Mouse (Mus musculus) intestine, postnatal 0 days (tissue): ENCODE measurements at regions not wholly inside any gene's neighbourhood (a gene's known extent, or its start where the extent isn't known, plus 50 kb on each side); places are given as distances from the start of the nearest gene placed in this dataset.
"Not testable (repeated sequence)": the region's sequence is repeated elsewhere in the genome, so short reads cannot be mapped to it uniquely, and the experiment has no call there.

Experiments
- ATAC-seq: fragments of 200-750 bp; cut with Nextera tagmentation; 2 replicates; pipeline ENCODE4 v1.8.0; 2017; ENCODE audit warnings: mild to moderate bottlenecking, moderate TSS enrichment, moderate library complexity
- H3K27ac ChIP-seq: fragments of 300-500 bp; sonication (generic); 2 replicates; pipeline ENCODE4 v1.5.1; 2014; ENCODE audit warnings: mild to moderate bottlenecking, low read depth, low read length, moderate library complexity
- H3K27me3 ChIP-seq: fragments of 300-500 bp; sonication (generic); replicated peaks from 2 replicates; pipeline ENCODE4 v1.6.1; 2014; ENCODE audit warnings: low read length, mixed read lengths; ENCODE audit not compliant: control insufficient read depth, insufficient read depth
- H3K36me3 ChIP-seq: fragments of 300-500 bp; sonication (generic); 2 replicates; pipeline ENCODE4 v1.6.1; 2014; ENCODE audit warnings: mild to moderate bottlenecking, moderate library complexity; ENCODE audit not compliant: control insufficient read depth, insufficient read depth
- H3K4me1 ChIP-seq: fragments of 300-500 bp; sonication (generic); replicated peaks from 2 replicates; pipeline ENCODE4 v1.6.1; 2014; ENCODE audit warnings: antibody characterized with exemption, low read length, mixed read lengths; ENCODE audit not compliant: control insufficient read depth, insufficient read depth
- H3K4me2 ChIP-seq: fragments of 300-500 bp; sonication (generic); replicated peaks from 2 replicates; pipeline ENCODE4 v1.6.1; 2014; ENCODE audit warnings: low read depth, mild to moderate bottlenecking, moderate library complexity
- H3K4me3 ChIP-seq: fragments of 300-500 bp; sonication (generic); 2 replicates; pipeline ENCODE4 v1.5.1; 2014; ENCODE audit warnings: low read depth, low read length
- H3K9ac ChIP-seq: fragments of 300-500 bp; sonication (generic); 2 replicates; pipeline ENCODE4 v1.6.1; 2014; ENCODE audit warnings: mild to moderate bottlenecking, low read depth, low read length
- H3K9me3 ChIP-seq: fragments of 300-500 bp; sonication (generic); 2 replicates; pipeline ENCODE4 v1.6.1; 2016; ENCODE audit warnings: mixed run types; ENCODE audit not compliant: control insufficient read depth
- CTCF ChIP-seq: sonication (generic); IDR thresholded peaks from 2 replicates; pipeline ENCODE4 v1.5.1; 2016; ENCODE audit warnings: low read depth, mild to moderate bottlenecking, control low read depth, antibody characterized with exemption, moderate library complexity
- WGBS: fragments of 180-500 bp; shearing (Covaris S2); extraction: QIAGEN DNeasy Blood & Tissue Kit; methylation state at CpG from one replicate; pipeline ENCODE4 v1.1.7; 2014; 5-methylcytosine and 5-hydroxymethylcytosine counted together

DNA sequence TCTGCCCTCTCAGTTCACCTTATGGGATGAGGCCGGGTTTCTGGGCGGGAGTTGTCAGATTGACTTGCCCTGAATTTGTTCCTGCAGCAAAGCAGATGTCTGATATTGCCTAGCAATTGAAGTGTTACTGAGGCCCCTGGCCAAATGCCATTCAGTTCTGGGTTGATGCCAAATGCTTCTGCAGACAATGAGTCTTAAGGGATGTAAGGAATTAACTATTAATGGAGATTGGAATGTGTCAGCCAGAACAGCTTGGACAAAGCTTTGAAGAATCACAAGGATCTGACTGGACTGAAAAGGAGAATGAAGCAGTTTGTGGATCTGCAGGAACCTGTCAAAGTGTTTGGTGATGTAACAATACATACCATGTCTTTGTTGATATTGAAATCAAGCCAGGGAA lies 140.7 kb upstream of the Cldn34b3 start:
- Histone ChIP-seq H3K27ac (no peak overlapping the region), H3K27me3 (no peaks in the 10 kb centered on the region), H3K36me3 (no peaks in the 10 kb centered on the region), H3K4me2 (no peak overlapping the region), H3K9ac (no peak overlapping the region), H3K4me1 (no peaks in the 10 kb centered on the region), H3K4me3 (no peak overlapping the region), H3K9me3 (no peaks in the 10 kb centered on the region)
- ATAC-seq: no peak
- WGBS: 64% methylated on average over 2 of the region's 2 CpGs
- TF ChIP-seq CTCF: no peak

GRCm38 (mm10) chrX:76137729-76138128 lies 126.4 kb upstream of the Cldn34b3 start:
- Histone ChIP-seq H3K4me1 (no peaks in the 10 kb centered on the region), H3K27me3 (no peaks in the 10 kb centered on the region), H3K27ac (no peak overlapping the region), H3K36me3 (no peaks in the 10 kb centered on the region), H3K4me2 (no peak overlapping the region), H3K9ac (no peak overlapping the region), H3K4me3 (no peak overlapping the region), H3K9me3 (no peaks in the 10 kb centered on the region)
- WGBS: 36% methylated on average over 2 of the region's 2 CpGs
- no peak for TF ChIP-seq CTCF
- no peak for ATAC-seq

- ATAC-seq: no peak
- Histone ChIP-seq H3K27me3 (no peaks in the 10 kb centered on the region), H3K27ac (no peak overlapping the region), H3K36me3 (no peaks in the 10 kb centered on the region), H3K9me3 (no peaks in the 10 kb centered on the region), H3K4me2 (no peak overlapping the region), H3K9ac (no peak overlapping the region), H3K4me1 (no peaks in the 10 kb centered on the region), H3K4me3 (no peak overlapping the region)
- 84% methylated on average over 2 of the region's 2 CpGs for WGBS
- TF ChIP-seq CTCF: no peak
Observed at GRCm38 (mm10) chrX:76141022-76141421, 123.1 kb upstream of the Cldn34b3 start.

- not testable (repeated sequence) for ATAC-seq, H3K9me3 ChIP-seq, H3K4me2 ChIP-seq, H3K4me1 ChIP-seq, H3K4me3 ChIP-seq, H3K27me3 ChIP-seq, H3K36me3 ChIP-seq, H3K9ac ChIP-seq, H3K27ac ChIP-seq
- 78% methylated on average over 2 of the region's 2 CpGs for WGBS
Observed at GRCm38 (mm10) chrX:76174806-76175205, 89.3 kb upstream of the Cldn34b3 start.

DNA sequence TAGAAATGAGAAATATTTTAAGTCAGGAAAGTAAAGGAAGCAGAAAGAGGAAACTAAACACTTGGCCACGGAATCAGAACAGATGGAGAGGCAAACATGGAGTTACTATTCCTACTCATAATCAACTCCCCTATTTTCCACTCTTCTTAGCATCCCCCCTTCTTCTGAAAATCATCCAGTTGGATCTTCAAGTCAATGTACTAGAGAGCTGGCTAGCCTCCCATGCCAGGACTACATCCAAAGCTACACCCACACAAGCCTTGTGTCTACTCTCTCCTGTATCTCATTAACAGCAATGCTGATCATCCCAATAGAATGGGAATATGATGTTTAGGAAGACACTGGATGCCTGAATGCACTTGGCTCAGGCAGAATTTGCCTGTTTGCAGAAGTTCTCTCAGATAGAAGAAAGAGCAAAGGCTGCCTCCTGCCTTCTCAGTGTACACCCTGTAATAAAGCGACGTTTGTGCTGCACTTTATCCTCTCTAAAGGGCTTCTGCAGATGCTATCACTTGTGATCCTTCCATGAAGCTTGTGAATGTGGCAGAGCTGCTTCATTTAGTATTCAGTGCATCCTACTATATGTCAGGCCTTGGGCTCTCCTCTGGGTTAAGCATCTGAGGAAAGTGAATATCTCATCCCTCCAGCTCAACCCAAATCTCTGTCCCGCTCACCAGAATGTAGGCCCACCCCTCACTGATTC lies 82.5 kb upstream of the Cldn34b3 start:
- no peaks in the 10 kb centered on the region for H3K36me3 ChIP-seq
- no peak overlapping the region for H3K9ac ChIP-seq
- H3K4me3 ChIP-seq: no peak overlapping the region
- no peaks in the 10 kb centered on the region for H3K4me1 ChIP-seq
- no peaks in the 10 kb centered on the region for H3K9me3 ChIP-seq
- no peaks in the 10 kb centered on the region for H3K27me3 ChIP-seq
- H3K4me2 ChIP-seq: no peak overlapping the region
- TF ChIP-seq CTCF: no peak
- 78% methylated on average over 4 of the region's 4 CpGs for WGBS
- H3K27ac ChIP-seq: no peak overlapping the region
- no peak for ATAC-seq

GRCm38 (mm10) chrX:76200607-76201006 lies 63.5 kb upstream of the Cldn34b3 start:
- Histone ChIP-seq H3K4me3 (no peak overlapping the region), H3K9me3 (no peaks in the 10 kb centered on the region), H3K9ac (no peak overlapping the region), H3K27me3 (no peaks in the 10 kb centered on the region), H3K4me2 (no peak overlapping the region), H3K36me3 (no peaks in the 10 kb centered on the region), H3K27ac (no peak overlapping the region), H3K4me1 (no peaks in the 10 kb centered on the region)
- TF ChIP-seq CTCF: no peak
- ATAC-seq: no peak
- WGBS: 41% methylated on average over 1 of the region's 1 CpGs

DNA sequence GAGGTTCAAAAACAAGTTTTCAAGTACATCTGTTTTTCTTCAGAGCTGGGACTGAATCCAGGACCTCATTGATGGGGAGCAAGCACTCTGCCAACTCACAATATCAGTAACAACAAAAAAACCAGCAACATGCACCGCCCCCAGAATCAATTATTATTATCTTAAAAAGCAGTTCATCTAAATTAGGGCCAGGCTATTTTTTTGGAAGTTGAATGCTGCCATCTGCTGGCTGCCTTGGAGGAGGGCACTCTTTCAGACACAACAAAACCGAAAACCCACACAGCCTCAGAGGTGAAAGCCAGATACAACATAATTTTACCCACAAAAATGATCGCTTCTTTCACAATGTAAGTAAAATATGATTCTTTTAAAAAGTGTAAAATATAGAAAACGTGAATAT lies 62.7 kb upstream of the Cldn34b3 start:
- peak; percentile 67 for TF ChIP-seq CTCF
- Histone ChIP-seq H3K9ac (no peak overlapping the region), H3K4me1 (no peaks in the 10 kb centered on the region), H3K4me3 (no peak overlapping the region), H3K36me3 (no peaks in the 10 kb centered on the region), H3K27me3 (no peaks in the 10 kb centered on the region), H3K27ac (no peak overlapping the region), H3K4me2 (no peak overlapping the region), H3K9me3 (no peaks in the 10 kb centered on the region)
- ATAC-seq: no peak
- WGBS: 29% methylated on average over 4 of the region's 4 CpGs
